23 mouse cellular contexts compared by ENCODE assay signal in the genomic region with DNA sequence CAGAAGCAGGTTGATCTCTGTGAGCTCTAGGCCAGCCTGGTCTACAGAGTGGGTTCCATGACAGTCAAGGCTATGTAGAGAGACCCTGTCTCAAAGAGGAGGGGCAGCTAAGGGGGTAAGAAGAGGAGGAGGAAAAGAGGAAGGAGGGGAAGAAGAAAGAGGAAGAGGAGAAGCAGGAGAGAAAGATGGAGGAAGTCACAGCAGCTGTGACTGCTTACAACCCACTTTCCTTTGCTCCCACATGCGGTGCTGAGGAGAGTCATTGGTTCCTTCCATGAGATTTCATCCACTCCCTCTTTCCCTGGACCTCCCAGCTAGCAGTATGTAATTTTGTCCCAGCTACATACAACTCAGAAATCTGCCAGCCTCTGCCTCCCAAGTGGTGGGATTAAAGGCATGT.
"Had no signal": no experiment of that assay in that cellular context is flagged by ENCODE, and none has a peak within 500 bp of the region (broad histone marks: within the 10 kb centered on the region; RNA-seq: fewer than 3 reads in every experiment).

No protein-coding gene starts in this region.

- DNase-seq: gastrocnemius, adult 2 months; gastrocnemius, postnatal 10 days; gastrocnemius, postnatal 36 days; heart, adult 18-20 months; heart, postnatal 14 days; heart, postnatal 36 days; kidney, adult 11 months; kidney, adult 2 months; kidney, postnatal 10 days; kidney, postnatal 25 days; kidney, postnatal 4 days had no signal

- ATAC-seq: hindbrain, postnatal 0 days; intestine, embryonic 16.5 days; liver, embryonic 12.5 days had no signal

- H3K4me1 ChIP-seq: heart, embryonic 13.5 days; heart, embryonic 15.5 days; hindbrain, embryonic 13.5 days; hindbrain, embryonic 15.5 days; limb, embryonic 13.5 days; limb, embryonic 15.5 days had no signal

- H3K9me3 ChIP-seq: heart, embryonic 13.5 days; heart, embryonic 15.5 days; hindbrain, embryonic 13.5 days; hindbrain, embryonic 15.5 days; limb, embryonic 13.5 days; limb, embryonic 15.5 days; liver, embryonic 12.5 days had no signal

- H3K27ac ChIP-seq: gastrocnemius, adult 2 months; heart, embryonic 13.5 days; heart, embryonic 15.5 days; hindbrain, embryonic 13.5 days; hindbrain, embryonic 15.5 days; hindbrain, postnatal 0 days; layer of hippocampus, adult 2 months; left cerebral cortex, adult 2 months; limb, embryonic 13.5 days; limb, embryonic 15.5 days; liver, embryonic 12.5 days; liver, embryonic 14.5 days had no signal

- H3K36me3 ChIP-seq: heart, embryonic 13.5 days; heart, embryonic 15.5 days; hindbrain, embryonic 13.5 days; hindbrain, embryonic 15.5 days; limb, embryonic 13.5 days; limb, embryonic 15.5 days; liver, embryonic 12.5 days had no signal

- H3K27me3 ChIP-seq: heart, embryonic 13.5 days; heart, embryonic 15.5 days; hindbrain, embryonic 13.5 days; hindbrain, embryonic 15.5 days; limb, embryonic 13.5 days; limb, embryonic 15.5 days; liver, embryonic 12.5 days had no signal

- H3K4me3 ChIP-seq: gastrocnemius, adult 2 months; heart, embryonic 13.5 days; heart, embryonic 15.5 days; hindbrain, embryonic 13.5 days; hindbrain, embryonic 15.5 days; layer of hippocampus, adult 2 months; left cerebral cortex, adult 2 months; limb, embryonic 13.5 days; limb, embryonic 15.5 days; liver, embryonic 12.5 days had no signal
